Mouse (Mus musculus) E14TG2a.4 (cell line): ENCODE measurements at regions not wholly inside any gene's neighbourhood (a gene's known extent, or its start where the extent isn't known, plus 50 kb on each side); places are given as distances from the start of the nearest gene placed in this dataset.

Experiments
- CTCF ChIP-seq: conservative IDR thresholded peaks from 2 replicates; pipeline ENCODE4 v1.5.1; 2014; ENCODE audit warnings: low read length
- NANOG ChIP-seq: IDR thresholded peaks from 2 replicates; pipeline ENCODE4 v1.6.1; 2014; ENCODE audit warnings: borderline replicate concordance, low read length, mixed read lengths
- POU5F1 ChIP-seq: IDR thresholded peaks from 2 replicates; pipeline ENCODE4 v1.6.1; 2014; ENCODE audit warnings: low read length, borderline replicate concordance

- TF ChIP-seq CTCF (no peak), NANOG (no peak), POU5F1 (no peak)
Observed at GRCm38 (mm10) chr5:129393150-129393549, 107.9 kb upstream of the Sfswap start.
